Mouse (Mus musculus): Measurements from ENCODE around the gene Prss2. TPM values are rescaled to one million over a fixed set of nuclear protein-coding genes. Genes with fewer than 3 reads are reported as not detected.
"Not testable (repeated sequence)": the region's sequence is repeated elsewhere in the genome, so short reads cannot be mapped to it uniquely, and the experiment has no call there.

Gene Prss2
- polyA plus RNA-seq, 1 experiment = 0.77 TPM

GRCm38 (mm10) chr6:41527402-41527801, 5.8 kb downstream of the Prss2 start:
- Histone ChIP-seq H3K79me2 (ENCODE audit: control insufficient read depth, insufficient read depth) (no peaks in the 10 kb centered on the region), H3K36me3 (ENCODE audit: control insufficient read depth, insufficient read depth) (no peaks in the 10 kb centered on the region), H3ac (ENCODE audit: control insufficient read depth, insufficient read length, low read depth) (no peak overlapping the region), H3K79me3 (ENCODE audit: low read depth) (no peaks in the 10 kb centered on the region), H3K27me3 (ENCODE audit: control insufficient read depth, insufficient read depth, insufficient read length) (no peaks in the 10 kb centered on the region), H3K4me3 (ENCODE audit: insufficient read depth, poor library complexity, severe bottlenecking) (no peak overlapping the region)
- TF ChIP-seq USF1 (IDR thresholded peaks at IDR 0.05; ENCODE audit: low read depth) = no peak
- TF ChIP-seq CTCF (IDR thresholded peaks at IDR 0.05; ENCODE audit: control insufficient read depth, insufficient read depth, insufficient read length) = no peak
- no peak for TF ChIP-seq MYOD1 (IDR thresholded peaks at IDR 0.05; ENCODE audit: control insufficient read depth, insufficient read length, low read depth)
- no peak for TF ChIP-seq MAX (IDR thresholded peaks at IDR 0.05)
- no peak for TF ChIP-seq FOSL1 (IDR thresholded peaks at IDR 0.05; ENCODE audit: insufficient read depth, low read length, poor library complexity, severe bottlenecking)
- TF ChIP-seq CEBPB (IDR thresholded peaks at IDR 0.05; ENCODE audit: low read depth) = no peak
- TF ChIP-seq MYOG (IDR thresholded peaks at IDR 0.05; ENCODE audit: control insufficient read depth, extremely low read depth, insufficient read length) = no peak

- H3K36me3 ChIP-seq (ENCODE audit: control insufficient read depth, insufficient read depth); H3K79me3 ChIP-seq (ENCODE audit: low read depth); H3K79me2 ChIP-seq (ENCODE audit: control insufficient read depth, insufficient read depth); H3K4me3 ChIP-seq (ENCODE audit: insufficient read depth, poor library complexity, severe bottlenecking); H3K27me3 ChIP-seq (ENCODE audit: control insufficient read depth, insufficient read depth, insufficient read length); H3ac ChIP-seq (ENCODE audit: control insufficient read depth, insufficient read length, low read depth): not testable (repeated sequence)
Measured at GRCm38 (mm10) chr6:41529987-41530386, 8.4 kb downstream of the Prss2 start.

GRCm38 (mm10) chr6:41532181-41532580, 10.6 kb downstream of the Prss2 start:
- Histone ChIP-seq H3ac (ENCODE audit: control insufficient read depth, insufficient read length, low read depth) (no peak overlapping the region), H3K27me3 (ENCODE audit: control insufficient read depth, insufficient read depth, insufficient read length) (no peaks in the 10 kb centered on the region), H3K79me3 (ENCODE audit: low read depth) (no peaks in the 10 kb centered on the region), H3K4me3 (ENCODE audit: insufficient read depth, poor library complexity, severe bottlenecking) (no peak overlapping the region), H3K36me3 (ENCODE audit: control insufficient read depth, insufficient read depth) (no peaks in the 10 kb centered on the region), H3K79me2 (ENCODE audit: control insufficient read depth, insufficient read depth) (no peaks in the 10 kb centered on the region)
- TF ChIP-seq CTCF (IDR thresholded peaks at IDR 0.05; ENCODE audit: control insufficient read depth, insufficient read depth, insufficient read length) (no peak), FOSL1 (IDR thresholded peaks at IDR 0.05; ENCODE audit: insufficient read depth, low read length, poor library complexity, severe bottlenecking) (no peak), MYOD1 (IDR thresholded peaks at IDR 0.05; ENCODE audit: control insufficient read depth, insufficient read length, low read depth) (no peak), MAX (IDR thresholded peaks at IDR 0.05) (no peak), MYOG (IDR thresholded peaks at IDR 0.05; ENCODE audit: control insufficient read depth, extremely low read depth, insufficient read length) (no peak), USF1 (IDR thresholded peaks at IDR 0.05; ENCODE audit: low read depth) (no peak), CEBPB (IDR thresholded peaks at IDR 0.05; ENCODE audit: low read depth) (no peak)

- H3K79me2 ChIP-seq (ENCODE audit: control insufficient read depth, insufficient read depth) = no peaks in the 10 kb centered on the region
- no peaks in the 10 kb centered on the region for H3K36me3 ChIP-seq (ENCODE audit: control insufficient read depth, insufficient read depth)
- H3K4me3 ChIP-seq (ENCODE audit: insufficient read depth, poor library complexity, severe bottlenecking) = no peak overlapping the region
- TF ChIP-seq CEBPB (IDR thresholded peaks at IDR 0.05; ENCODE audit: low read depth) = no peak
- no peak for TF ChIP-seq FOSL1 (IDR thresholded peaks at IDR 0.05; ENCODE audit: insufficient read depth, low read length, poor library complexity, severe bottlenecking)
- TF ChIP-seq CTCF (IDR thresholded peaks at IDR 0.05; ENCODE audit: control insufficient read depth, insufficient read depth, insufficient read length) = no peak
- no peak for TF ChIP-seq MYOG (IDR thresholded peaks at IDR 0.05; ENCODE audit: control insufficient read depth, extremely low read depth, insufficient read length)
- TF ChIP-seq USF1 (IDR thresholded peaks at IDR 0.05; ENCODE audit: low read depth) = no peak
- no peak for TF ChIP-seq MAX (IDR thresholded peaks at IDR 0.05)
- TF ChIP-seq MYOD1 (IDR thresholded peaks at IDR 0.05; ENCODE audit: control insufficient read depth, insufficient read length, low read depth) = no peak
- no peak overlapping the region for H3ac ChIP-seq (ENCODE audit: control insufficient read depth, insufficient read length, low read depth)
- no peaks in the 10 kb centered on the region for H3K27me3 ChIP-seq (ENCODE audit: control insufficient read depth, insufficient read depth, insufficient read length)
- no peaks in the 10 kb centered on the region for H3K79me3 ChIP-seq (ENCODE audit: low read depth)
Measured at GRCm38 (mm10) chr6:41532687-41533284, 11.2 kb downstream of the Prss2 start.

GRCm38 (mm10) chr6:41537376-41537775, 15.8 kb downstream of the Prss2 start:
- H3K36me3 ChIP-seq (ENCODE audit: control insufficient read depth, insufficient read depth) = no peaks in the 10 kb centered on the region
- no peak overlapping the region for H3ac ChIP-seq (ENCODE audit: control insufficient read depth, insufficient read length, low read depth)
- no peak overlapping the region for H3K4me3 ChIP-seq (ENCODE audit: insufficient read depth, poor library complexity, severe bottlenecking)
- no peaks in the 10 kb centered on the region for H3K79me2 ChIP-seq (ENCODE audit: control insufficient read depth, insufficient read depth)
- no peaks in the 10 kb centered on the region for H3K27me3 ChIP-seq (ENCODE audit: control insufficient read depth, insufficient read depth, insufficient read length)
- no peak for TF ChIP-seq CEBPB (IDR thresholded peaks at IDR 0.05; ENCODE audit: low read depth)
- TF ChIP-seq USF1 (IDR thresholded peaks at IDR 0.05; ENCODE audit: low read depth) = no peak
- no peak for TF ChIP-seq MAX (IDR thresholded peaks at IDR 0.05)
- TF ChIP-seq FOSL1 (IDR thresholded peaks at IDR 0.05; ENCODE audit: insufficient read depth, low read length, poor library complexity, severe bottlenecking) = no peak
- TF ChIP-seq MYOD1 (IDR thresholded peaks at IDR 0.05; ENCODE audit: control insufficient read depth, insufficient read length, low read depth) = no peak
- TF ChIP-seq CTCF (IDR thresholded peaks at IDR 0.05; ENCODE audit: control insufficient read depth, insufficient read depth, insufficient read length) = no peak
- TF ChIP-seq MYOG (IDR thresholded peaks at IDR 0.05; ENCODE audit: control insufficient read depth, extremely low read depth, insufficient read length) = no peak
- no peaks in the 10 kb centered on the region for H3K79me3 ChIP-seq (ENCODE audit: low read depth)

GRCm38 (mm10) chr6:41538296-41538695, 16.7 kb downstream of the Prss2 start:
- H3K27me3 ChIP-seq (ENCODE audit: control insufficient read depth, insufficient read depth, insufficient read length); H3ac ChIP-seq (ENCODE audit: control insufficient read depth, insufficient read length, low read depth); H3K79me3 ChIP-seq (ENCODE audit: low read depth); H3K4me3 ChIP-seq (ENCODE audit: insufficient read depth, poor library complexity, severe bottlenecking); H3K36me3 ChIP-seq (ENCODE audit: control insufficient read depth, insufficient read depth); H3K79me2 ChIP-seq (ENCODE audit: control insufficient read depth, insufficient read depth): not testable (repeated sequence)

Measured in C2C12 (cell line).